Mouse (Mus musculus): ENCODE measurements around the gene Ftl1.
A peak's percentile ranks its signal among the peaks of the same experiment; 100 is the strongest.
"Not testable (repeated sequence)": the region's sequence is repeated elsewhere in the genome, so short reads cannot be mapped to it uniquely, and the experiment has no call there.

Ftl1 gene

GRCm38 (mm10) chr7:45459564-45460140 is at the start of gene Ftl1:
Gene Ftl1, minus strand, starts transcription at chr7:45459884.
- peak; percentile 89 to 95 for DNase-seq (ENCODE audit: low spot score in 2 of 2)

- peak; percentile 48 to 56 for DNase-seq (ENCODE audit: low spot score in 2 of 2)
These were observed 49.6 kb upstream of the Ftl1 start for GRCm38 (mm10) chr7:45509181-45509882.

GRCm38 (mm10) chr7:45508561-45508960 is 48.9 kb upstream of the Ftl1 start:
- DNase-seq (ENCODE audit: low spot score in 2 of 2) = peak; percentile 54 to 64

GRCm38 (mm10) chr7:45507583-45507982 is 47.9 kb upstream of the Ftl1 start:
- no peak for DNase-seq (ENCODE audit: low spot score in 2 of 2)

- DNase-seq (ENCODE audit: low spot score in 2 of 2) = no peak
These were observed 38.7 kb upstream of the Ftl1 start for GRCm38 (mm10) chr7:45498427-45498826.

GRCm38 (mm10) chr7:45494548-45494947 is 34.9 kb upstream of the Ftl1 start:
- DNase-seq (ENCODE audit: low spot score in 2 of 2) = no peak

- no peak for DNase-seq (ENCODE audit: low spot score in 2 of 2)
These were observed 33.3 kb upstream of the Ftl1 start for GRCm38 (mm10) chr7:45492951-45493350.

GRCm38 (mm10) chr7:45492225-45492844 is 32.7 kb upstream of the Ftl1 start:
- DNase-seq (ENCODE audit: low spot score in 2 of 2) = no peak

GRCm38 (mm10) chr7:45491264-45491663 is 31.6 kb upstream of the Ftl1 start:
- DNase-seq (ENCODE audit: low spot score in 2 of 2) = no peak

- no peak for DNase-seq (ENCODE audit: low spot score in 2 of 2)
These were observed 31.1 kb upstream of the Ftl1 start for GRCm38 (mm10) chr7:45490822-45491221.

- DNase-seq (ENCODE audit: low spot score in 2 of 2) = no peak
These were observed 29.9 kb upstream of the Ftl1 start for GRCm38 (mm10) chr7:45489578-45489977.

GRCm38 (mm10) chr7:45488293-45489204 is 28.9 kb upstream of the Ftl1 start, which contains the start of gene Dhdh:
Gene Dhdh, minus strand, starts transcription at chr7:45488805.
- peak; percentile 49 to 71 for DNase-seq (ENCODE audit: low spot score in 2 of 2)

GRCm38 (mm10) chr7:45487861-45488292 is 28.2 kb upstream of the Ftl1 start:
- no peak for DNase-seq (ENCODE audit: low spot score in 2 of 2)

GRCm38 (mm10) chr7:45486761-45487415 is 27.2 kb upstream of the Ftl1 start, which contains the start of gene Gm45808:
Gene Gm45808, minus strand, starts transcription at chr7:45486811.
- DNase-seq (ENCODE audit: low spot score in 2 of 2) = no peak

- DNase-seq (ENCODE audit: low spot score in 2 of 2) = no peak
These were observed 26.5 kb upstream of the Ftl1 start for GRCm38 (mm10) chr7:45486158-45486557.

- DNase-seq (ENCODE audit: low spot score in 2 of 2) = not testable (repeated sequence)
These were observed 25.3 kb upstream of the Ftl1 start for GRCm38 (mm10) chr7:45484985-45485384.

GRCm38 (mm10) chr7:45482166-45482565 is 22.5 kb upstream of the Ftl1 start:
- DNase-seq (ENCODE audit: low spot score in 2 of 2) = no peak

GRCm38 (mm10) chr7:45481374-45481927 is 21.8 kb upstream of the Ftl1 start, which contains the start of gene Tulp2:
Gene Tulp2, plus strand, starts transcription at chr7:45481877.
- peak; percentile 57 to 80 for DNase-seq (ENCODE audit: low spot score in 2 of 2)

- DNase-seq (ENCODE audit: low spot score in 2 of 2) = not testable (repeated sequence)
These were observed 20.6 kb upstream of the Ftl1 start for GRCm38 (mm10) chr7:45480310-45480709.

- DNase-seq (ENCODE audit: low spot score in 2 of 2) = no peak
These were observed 19.1 kb upstream of the Ftl1 start for GRCm38 (mm10) chr7:45478774-45479173.

GRCm38 (mm10) chr7:45477003-45477402 is 17.3 kb upstream of the Ftl1 start:
- DNase-seq (ENCODE audit: low spot score in 2 of 2) = peak; percentile 45 to 80

Measured in spleen, postnatal 10 days (tissue).